Mouse (Mus musculus): ENCODE data around the gene Tjp1.

- TF ChIP-seq CTCF (IDR thresholded peaks at IDR 0.05; ENCODE audit: low read depth), result no peak
- no peak for TF ChIP-seq EP300 (IDR thresholded peaks at IDR 0.05; ENCODE audit: low read depth)
Measured at GRCm38 (mm10) chr7:65416506-65416905, 111.1 kb downstream of the Tjp1 start.
